Mouse (Mus musculus): ENCODE results near the gene Cblc. TPM values are rescaled to one million over a fixed set of nuclear protein-coding genes. Genes with fewer than 3 reads are reported as not detected.
"Not testable (repeated sequence)": the region's sequence is repeated elsewhere in the genome, so short reads cannot be mapped to it uniquely, and the experiment has no call there.

Cblc gene
- total RNA-seq, 4 experiments from 2014 or later: not detected

DNA sequence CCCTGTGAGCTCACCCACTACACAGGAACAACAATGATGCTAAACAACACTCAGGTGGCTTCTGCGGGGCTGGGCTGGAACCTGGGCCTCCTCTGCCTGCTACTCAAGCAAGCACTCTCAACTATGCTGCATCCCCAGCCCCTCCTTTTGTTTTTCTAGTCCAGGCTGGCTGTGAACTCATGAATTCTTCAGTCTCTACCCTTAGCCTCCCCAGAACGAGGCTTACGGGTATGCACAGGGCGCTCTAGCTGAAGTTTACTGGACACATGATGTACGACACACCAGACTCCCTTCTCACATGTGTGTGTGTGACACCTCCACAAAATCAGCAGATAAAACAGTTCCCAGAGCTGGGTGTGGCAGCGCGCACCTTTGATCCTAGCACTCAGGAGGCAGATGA, 22.3 kb upstream of the Cblc start:
- DNase-seq (ENCODE audit: low spot score in 2 of 2): no peak

DNA sequence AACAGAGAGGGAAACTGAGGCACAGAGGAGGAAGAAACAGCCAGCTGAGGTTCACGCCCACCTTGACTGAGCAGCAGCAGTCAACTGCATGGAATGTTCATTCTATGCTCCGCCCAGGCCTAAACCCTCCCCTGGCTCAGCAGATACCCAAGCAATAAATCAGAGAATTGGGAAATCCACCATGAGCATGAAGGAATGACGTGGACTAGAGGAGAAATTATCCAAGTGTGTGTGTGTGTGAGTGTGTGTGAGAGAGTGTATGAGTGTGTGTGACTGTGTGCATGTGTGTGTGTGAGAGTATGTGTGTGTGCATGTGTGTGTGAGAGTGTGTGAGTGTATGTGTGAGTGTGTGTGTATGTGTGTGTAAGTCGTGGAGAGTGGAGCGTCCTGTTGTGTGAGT, 21.8 kb upstream of the Cblc start:
- no peak for DNase-seq (ENCODE audit: low spot score in 2 of 2)

DNA sequence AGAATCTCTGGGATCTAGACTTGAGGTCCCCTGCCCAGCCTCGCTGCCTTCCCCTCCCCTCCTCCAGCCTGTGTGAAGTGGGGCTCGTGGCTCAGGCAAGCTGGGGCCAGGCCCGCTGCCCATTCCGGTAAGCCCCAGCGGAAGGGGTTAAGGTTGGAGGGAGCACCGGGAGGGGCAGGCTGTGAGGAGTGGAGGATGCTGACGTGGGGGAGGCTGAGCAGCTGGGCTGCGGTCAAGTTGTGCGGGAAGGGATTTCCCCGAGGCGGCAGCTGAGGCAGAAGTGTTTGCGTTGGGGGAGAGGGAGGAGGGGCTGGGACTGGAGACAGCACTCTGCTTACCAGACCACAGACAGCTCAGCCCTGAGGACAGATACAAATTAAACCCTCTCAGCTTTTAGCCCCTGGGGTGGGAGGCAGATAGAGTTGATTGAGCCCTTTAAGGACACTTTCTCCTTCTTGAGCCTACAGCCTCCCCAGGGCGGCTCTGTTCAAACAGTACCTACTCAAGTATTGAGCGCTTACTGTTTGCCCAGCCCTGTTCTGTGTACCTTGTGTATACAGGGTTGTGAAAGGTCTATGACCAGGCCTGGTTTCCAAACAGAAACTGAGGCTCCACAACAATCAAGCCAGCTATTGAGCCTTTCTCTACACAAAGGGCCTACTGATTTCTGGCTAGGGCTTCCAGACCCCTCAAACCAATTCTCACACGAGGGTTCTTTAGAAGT, 20.9 kb upstream of the Cblc start:
- no peak for DNase-seq (ENCODE audit: low spot score in 2 of 2)

DNA sequence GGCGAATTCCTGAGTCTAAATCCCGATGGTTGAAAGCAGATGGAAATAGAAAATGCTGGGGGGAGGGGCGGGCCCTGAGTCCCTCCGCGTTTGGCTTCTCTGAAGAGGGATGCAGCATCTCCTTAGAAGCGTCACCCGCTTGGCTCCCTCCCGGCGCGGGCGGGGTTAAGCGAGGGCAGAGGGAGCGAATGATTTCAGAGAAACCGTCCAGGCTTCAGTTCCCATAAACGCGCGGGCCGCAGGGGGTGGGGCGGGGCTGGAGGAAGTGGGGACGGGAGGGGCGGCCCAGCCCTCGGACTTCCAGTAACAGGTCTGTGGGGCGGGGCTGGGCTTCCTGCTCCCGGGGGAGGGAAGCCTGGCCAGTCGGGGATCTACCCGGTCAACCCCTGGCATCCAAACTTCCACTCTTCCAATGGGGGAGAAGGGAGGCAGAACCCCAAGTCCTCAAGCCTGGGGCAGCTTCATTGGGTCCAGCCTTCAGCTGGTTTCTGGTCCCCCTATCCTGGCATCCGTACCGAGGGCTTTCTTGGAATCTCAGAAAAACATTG, 19.7 kb upstream of the Cblc start:
- peak; percentile 29 to 31 for DNase-seq (ENCODE audit: low spot score in 2 of 2)

DNA sequence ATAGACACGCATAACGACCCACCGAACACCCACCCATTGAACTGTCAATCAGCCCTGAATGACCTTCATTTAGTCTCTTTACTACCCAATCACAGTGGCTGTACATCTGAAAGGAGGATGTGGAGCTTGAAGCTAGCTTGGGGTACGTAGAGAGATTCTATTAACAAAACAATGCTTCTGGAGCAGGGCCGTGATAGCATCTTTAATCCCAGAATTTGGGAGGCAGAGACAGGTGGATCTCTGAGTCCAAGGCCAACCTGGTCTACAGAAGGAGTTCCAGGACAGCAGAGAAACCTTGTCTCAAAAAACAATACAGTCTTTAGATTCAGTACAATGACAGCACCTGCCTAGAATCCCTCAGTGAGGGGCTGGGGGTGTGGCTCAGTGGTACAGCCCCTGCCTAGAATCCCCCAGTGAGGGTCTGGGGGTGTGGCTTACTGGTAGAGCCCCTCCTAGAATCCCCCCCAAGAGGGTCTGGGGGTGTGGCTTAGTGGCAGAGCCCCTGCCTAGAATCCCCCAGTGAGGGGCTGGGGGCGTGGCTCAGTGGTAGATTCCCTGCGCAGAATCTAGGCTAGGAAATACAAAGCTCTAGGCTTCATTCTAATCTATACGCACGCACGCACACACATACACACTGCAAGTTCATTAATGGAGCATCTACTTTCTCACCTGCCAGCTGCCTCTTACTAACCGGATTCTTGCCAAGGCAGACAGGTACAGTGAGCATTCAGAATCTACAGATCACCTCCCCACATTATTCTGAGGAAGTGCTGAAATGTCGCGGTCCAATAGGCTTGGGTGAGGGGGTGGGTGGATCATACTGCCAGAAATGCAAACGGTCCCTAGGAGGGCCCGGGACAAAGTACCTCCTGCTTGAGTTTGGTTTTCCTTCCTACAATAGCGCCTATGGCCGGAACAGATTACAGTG, 19.0 kb upstream of the Cblc start:
- no peak for DNase-seq (ENCODE audit: low spot score in 2 of 2)

DNA sequence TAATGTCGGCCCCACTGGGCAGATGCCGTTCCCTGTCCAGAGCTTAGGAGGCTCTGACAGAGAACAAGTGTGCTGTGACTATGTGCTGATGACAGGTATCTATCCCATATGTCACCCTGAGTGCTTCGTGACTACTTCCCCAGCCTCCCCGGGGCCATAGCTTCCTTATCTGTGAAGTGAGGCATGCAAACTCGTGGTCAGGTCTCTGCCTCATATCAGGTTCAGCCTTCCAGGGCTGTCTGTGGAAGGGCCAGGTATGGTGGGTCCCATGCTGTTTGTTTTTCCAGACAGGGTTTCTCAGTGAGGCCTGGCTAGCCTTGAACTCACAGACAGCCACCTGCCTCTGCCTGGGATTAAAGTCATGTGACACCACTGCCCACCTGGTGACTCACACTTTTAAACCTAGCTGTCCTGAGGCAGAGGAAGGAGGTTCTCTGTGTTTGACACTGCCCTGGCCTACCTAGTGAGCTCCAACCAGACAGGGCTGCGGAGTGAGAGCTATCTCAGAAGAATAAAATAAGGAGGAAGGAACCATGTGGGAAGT, 17.0 kb upstream of the Cblc start:
- no peak for DNase-seq (ENCODE audit: low spot score in 2 of 2)

DNA sequence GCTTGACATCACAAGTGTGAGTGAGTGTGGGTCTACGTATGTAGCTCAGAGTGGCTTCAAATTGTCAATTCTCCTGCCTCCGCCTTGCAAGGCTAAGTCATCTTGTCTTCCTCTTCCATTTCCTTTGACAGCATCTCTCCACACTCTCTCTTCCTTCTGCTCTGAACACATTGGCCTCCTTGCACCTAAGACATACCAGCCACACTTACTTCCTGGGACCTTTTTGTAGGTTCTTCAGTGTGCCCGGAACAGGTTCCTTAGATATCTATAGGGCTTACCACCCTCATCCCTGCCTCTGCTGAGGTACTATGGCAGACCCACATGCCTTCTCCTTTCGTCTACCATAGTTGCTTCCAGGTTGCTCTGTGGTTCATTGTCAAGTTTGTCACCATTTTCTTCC, 16.6 kb upstream of the Cblc start:
- DNase-seq (ENCODE audit: low spot score in 2 of 2): no peak

DNA sequence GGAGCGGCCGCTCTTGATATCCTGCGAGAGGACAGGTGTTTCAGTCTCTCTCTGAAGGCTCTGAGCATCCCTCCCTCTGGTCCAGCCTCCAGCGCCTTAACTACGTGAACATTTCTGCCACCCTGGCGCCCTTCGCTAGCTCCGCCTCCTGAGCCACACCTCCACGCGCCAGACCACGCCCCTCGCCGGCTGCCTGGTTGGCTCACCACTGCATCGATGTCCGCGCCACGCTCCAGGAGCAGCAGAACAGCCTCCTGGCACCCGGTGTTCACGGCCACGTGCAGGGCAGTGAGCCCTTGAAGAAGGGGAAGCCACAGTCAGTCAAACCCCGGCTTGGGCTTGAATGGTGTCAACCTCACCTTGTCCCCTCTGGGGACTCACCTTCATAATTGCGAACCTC, 14.5 kb upstream of the Cblc start:
- no peak for DNase-seq (ENCODE audit: low spot score in 2 of 2)

DNA sequence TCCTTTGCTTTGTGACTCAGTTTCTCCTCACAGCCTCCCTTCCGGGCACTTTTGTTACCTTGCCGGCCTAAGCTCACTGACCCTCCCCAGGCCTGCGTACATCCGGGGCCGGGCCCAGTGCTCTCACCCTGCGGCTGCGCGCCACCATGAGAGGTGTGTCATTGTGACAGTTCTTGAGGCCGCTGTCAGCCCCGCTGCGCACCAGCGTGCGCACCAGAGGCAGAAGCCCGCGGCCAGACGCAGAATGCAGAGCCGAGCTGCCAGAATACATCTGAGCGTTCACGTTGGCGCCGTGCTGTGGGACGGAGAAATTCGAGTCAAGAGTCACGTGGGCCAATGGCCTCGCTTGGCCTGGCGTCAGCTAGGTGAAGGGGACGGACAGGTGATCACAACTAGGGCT, 12.8 kb upstream of the Cblc start:
- no peak for DNase-seq (ENCODE audit: low spot score in 2 of 2)

DNA sequence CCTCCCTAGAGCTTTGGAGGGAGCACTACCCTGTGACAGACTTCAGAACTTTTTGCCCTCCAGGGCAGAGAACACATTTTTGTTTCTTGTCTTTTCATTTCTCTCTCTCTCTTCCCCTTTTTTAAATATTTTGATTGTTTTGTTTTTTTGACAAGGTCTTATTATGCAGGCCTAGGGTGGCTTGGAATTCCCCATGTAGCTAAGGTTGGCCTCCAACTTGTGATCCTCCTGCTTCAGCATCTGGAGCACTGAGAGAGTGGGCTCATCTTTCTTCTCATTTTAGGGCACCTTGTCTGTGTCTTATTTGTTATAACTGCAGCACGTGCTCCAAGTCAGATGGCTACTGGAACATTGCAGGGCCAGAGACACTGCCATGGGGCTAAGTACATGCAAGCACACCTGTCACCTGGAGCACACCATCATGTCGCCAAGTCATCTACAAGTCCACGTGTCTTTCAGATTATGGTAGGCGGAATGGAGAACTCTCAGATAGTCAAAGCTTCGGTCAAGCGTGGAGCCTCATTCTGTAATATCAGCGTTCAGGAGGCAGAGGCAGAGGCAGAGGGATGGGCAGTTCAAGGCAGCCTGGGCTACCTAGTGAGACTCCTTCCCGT, 9.9 kb upstream of the Cblc start:
- no peak for DNase-seq (ENCODE audit: low spot score in 2 of 2)

DNA sequence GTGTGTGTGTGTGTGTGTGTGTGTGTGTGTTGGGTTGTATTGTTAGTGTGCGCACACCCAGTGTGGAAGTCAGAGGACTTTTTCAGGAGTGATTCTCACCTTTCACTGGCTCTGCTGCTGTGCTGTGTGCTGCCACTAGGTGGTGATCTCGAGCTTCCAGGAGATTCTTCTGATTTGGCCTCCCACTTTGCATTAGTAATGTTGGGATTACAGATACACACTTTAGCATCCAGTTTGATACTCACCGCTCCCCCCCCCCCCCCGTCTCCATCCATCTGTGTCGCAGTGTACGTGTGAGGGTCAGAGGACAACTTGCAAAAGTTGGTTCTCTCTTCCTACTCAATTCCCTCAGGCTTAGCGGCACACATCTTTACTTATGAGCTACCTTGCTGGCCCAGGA, 6.4 kb upstream of the Cblc start:
- peak in 1 of 2 experiments; percentile 70 for DNase-seq (ENCODE audit: low spot score in 2 of 2)

DNA sequence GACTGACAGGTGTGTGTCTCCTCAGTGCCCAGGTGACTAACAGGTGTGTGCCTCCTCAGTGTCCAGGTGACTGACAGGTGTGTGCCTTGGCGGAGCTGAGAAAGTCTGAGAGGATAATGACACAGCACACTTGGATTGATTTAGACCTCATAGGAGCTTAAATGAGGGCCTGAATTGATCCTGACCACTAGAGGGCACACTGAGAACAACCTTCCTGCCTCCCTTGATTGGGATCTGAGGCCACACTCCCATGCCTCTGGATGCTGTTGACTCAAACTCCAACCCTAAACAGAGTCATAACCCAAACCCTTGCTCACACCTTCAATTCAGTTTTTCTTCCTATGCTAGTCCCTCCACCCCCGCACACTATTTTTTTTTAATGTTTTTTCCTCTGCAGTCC, 4.2 kb upstream of the Cblc start:
- DNase-seq (ENCODE audit: low spot score in 2 of 2): peak in 1 of 2 experiments; percentile 26

DNA sequence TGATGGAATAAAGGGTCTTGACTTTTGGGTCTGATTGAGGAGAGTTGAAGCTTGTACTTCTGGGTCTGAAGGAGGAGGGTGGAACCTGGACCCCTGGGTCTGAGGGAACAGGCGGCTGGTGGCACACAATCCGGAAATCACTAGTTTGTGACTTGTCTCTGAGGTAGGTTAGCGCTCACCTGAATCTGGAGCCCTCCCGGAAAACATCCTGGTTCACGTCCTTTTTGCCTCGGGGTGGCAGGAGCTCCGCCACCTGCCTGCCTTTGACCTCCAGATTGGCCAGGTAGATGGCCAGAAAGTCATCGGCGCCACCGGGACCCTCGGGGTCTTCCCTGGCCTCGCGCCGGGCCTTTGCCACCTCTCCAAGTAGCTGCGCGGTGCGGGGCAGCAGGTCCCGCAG, 355 bp downstream of the Cblc start:
- DNase-seq (ENCODE audit: low spot score in 2 of 2): no peak

DNA sequence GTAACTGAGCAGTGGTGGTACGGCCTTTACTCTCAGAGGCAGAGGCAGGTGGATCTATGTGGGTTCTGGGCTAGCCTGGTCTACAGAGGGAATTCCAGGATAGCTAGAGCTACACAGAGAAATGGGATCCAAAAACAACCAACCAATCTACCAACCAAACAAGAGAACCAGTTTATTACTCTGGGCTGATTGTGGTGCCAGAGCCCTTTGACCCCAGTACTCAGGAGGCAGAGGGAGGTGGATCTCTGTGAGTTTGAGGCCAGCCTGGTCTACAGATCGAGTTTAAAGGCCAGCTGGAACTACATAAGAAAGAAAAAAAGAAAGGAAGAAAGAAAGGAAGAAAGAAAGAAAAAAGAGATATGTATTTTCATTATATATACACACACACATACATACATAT, 1.4 kb downstream of the Cblc start:
- no peak for DNase-seq (ENCODE audit: low spot score in 2 of 2)

DNA sequence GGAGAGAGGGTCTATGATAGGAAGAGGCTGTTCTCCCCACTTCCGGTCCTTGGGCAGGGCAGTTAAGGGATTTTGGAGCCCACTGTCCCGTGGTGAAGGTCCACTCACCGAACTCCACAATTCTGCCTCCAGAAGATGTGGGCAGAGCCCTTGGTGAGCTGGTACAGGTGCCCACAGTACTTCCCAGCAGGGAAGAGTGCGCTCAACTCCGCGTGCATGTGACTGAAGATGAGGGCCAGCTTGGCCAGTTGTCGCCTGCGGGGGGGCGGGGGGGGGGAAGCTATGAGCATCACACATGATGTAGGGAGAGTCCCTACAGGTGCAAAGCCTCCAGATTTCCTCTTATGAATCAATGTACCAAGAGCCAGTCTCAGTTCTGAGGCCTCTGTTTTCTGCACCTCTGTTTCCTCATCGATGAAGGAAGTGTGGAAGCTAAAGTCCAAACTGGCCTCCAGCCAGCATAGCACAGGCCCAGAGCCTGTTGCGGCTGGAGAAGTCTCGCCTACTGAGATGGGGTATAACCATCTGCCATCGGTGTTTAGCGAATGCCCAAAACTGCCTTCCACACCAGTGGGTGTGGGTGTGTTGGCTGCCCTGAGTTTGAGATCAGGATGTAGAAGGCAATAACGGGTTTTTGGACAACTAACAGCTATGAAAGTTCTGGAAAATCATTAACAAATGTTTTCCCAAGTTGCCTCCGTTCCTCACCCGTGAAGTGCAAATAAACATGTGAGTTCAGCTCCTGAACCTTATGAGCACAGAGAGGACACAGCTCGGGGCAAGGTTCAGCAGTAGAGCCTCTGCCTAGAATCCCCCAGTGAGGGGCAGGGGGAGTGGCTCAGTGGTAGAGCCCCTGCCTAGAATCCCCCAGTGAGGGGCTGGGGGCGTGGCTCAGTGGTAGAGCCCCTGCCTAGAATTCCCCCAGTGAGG, 3.6 kb downstream of the Cblc start:
- DNase-seq (ENCODE audit: low spot score in 2 of 2): no peak

DNA sequence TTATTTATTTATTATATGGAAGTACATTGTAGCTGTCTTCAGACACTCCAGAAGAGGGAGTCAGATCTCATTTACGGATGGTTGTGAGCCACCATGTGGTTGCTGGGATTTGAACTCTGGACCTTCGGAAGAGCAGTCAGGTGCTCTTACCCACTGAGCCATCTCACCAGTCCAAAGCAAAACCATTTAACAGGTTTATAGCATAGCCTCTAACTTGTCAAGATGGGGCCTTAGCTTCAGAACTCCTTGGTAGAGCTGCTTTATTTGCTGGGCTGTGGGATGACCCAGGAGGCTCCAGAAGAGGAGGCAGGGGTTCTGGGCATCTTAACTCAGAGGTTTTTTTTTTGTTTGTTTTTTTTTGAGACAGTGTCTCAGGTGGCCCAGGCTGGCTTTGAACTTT, 5.1 kb downstream of the Cblc start:
- DNase-seq (ENCODE audit: low spot score in 2 of 2): not testable (repeated sequence)

DNA sequence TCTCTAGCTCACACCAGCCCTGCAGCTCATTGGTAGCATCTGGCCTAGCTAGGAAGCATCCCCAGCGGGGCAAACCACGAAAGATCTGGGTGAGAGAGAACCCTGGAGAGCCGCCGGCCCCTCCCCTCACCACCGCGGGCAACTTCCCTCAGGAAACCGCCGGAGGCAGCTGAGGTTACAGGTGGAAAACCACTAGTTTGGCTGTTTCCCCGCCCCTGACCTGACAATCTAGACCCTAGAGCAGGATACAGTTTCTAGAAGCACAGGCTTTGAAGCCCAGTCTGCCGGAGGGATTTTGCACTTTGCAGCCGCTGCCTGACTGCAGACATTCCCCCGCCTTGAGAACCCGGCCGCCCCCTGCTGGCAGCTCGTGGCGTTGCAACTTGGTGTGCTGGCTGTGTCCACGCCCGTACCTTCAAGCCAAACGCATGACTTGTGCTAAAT, 6.7 kb downstream of the Cblc start:
- DNase-seq (ENCODE audit: low spot score in 2 of 2): peak; percentile 49 to 79

DNA sequence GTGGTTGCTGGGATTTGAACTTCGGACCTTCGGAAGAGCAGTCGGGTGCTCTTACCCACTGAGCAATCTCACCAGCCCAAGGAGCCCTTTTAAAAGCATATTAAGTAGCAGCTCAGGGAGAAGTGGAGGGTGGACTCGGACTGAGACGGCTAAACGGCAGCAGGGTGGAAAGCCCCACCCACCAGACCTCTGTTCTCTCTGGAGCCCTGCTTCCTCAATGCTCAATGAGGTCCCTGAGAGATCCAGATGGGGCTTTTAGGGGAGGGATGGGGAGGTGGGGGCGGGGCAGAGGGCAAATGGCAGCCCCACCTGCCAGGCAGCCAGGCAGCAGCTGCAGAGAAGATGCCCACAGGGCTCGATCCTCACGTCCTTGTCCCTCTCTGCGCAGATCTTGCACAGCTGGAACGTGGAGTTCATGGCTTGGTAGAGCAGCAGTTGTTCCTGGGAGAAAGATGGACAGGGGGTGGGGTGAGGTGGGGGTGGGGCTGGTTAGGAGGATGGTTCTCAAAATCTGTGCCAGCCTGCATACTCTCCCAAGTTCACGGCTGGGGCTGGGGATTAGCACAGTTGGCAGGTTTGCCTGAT, 10.6 kb downstream of the Cblc start:
- DNase-seq (ENCODE audit: low spot score in 2 of 2): no peak

DNA sequence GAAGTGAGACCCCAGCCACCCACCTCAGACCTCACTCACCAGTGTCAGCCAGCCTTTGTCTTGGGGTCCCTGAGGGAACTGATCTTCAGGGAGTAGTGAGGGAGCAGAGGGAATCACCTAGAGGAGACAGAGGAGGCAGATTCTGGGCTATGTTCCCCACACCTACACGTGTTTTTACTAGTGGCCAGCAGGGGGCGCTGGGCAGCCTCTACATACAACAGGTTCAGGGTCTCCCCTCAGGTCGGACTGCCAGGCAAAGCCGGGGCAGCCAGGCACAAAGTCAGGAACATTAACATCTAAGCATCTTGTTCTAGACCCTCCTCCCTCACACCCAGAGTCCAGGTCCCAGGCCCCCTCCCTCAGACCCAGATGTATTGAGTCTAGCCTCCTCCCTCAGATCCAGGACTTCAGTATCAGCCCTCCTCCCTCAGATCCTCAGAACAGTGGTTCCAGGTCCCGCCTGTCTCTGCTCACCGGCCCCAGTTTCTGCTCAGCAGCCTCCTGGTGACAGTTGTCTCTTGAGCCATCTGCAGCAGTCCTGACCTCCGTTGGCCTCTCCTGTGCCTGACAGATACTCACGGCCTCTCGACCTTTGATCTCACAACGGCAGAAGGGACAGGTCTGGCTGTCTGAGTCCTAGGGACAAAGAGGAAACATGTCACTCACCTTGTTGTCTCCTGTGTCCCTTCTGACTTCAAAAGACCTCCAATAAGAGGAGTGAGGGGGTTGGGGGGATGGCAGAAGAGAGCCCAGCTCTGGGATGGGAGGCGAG, 11.7 kb downstream of the Cblc start:
- no peak for DNase-seq (ENCODE audit: low spot score in 2 of 2)
